Mouse (Mus musculus) liver, postnatal 0 days (tissue): Measurements from ENCODE around the gene Ffar2. TPM values are rescaled to one million over a fixed set of nuclear protein-coding genes. Genes with fewer than 3 reads are reported as not detected.

Experiments used
- ATAC-seq: fragments of 200-750 bp; cut with Nextera tagmentation; 2 replicates; pipeline ENCODE4 v1.8.0; 2017; ENCODE audit warnings: mild to moderate bottlenecking, moderate library complexity
- DNase-seq: peaks from one replicate; pipeline ENCODE4 v3.0.0-alpha.2; 2016
- H3K27ac ChIP-seq: fragments of 300-500 bp; sonication (generic); 2 replicates; pipeline ENCODE4 v1.5.1; 2014; ENCODE audit warnings: antibody characterized with exemption, moderate library complexity, mild to moderate bottlenecking, low read depth
- H3K27me3 ChIP-seq: fragments of 300-500 bp; sonication (generic); 2 replicates; pipeline ENCODE4 v1.6.1; 2014; ENCODE audit warnings: low read length, control low read depth, mixed read lengths; ENCODE audit not compliant: insufficient read depth
- H3K36me3 ChIP-seq: fragments of 300-500 bp; sonication (generic); replicated peaks from 2 replicates; pipeline ENCODE4 v1.6.1; 2014; ENCODE audit warnings: mild to moderate bottlenecking, control low read depth, low read length, moderate library complexity, mixed read lengths; ENCODE audit not compliant: insufficient read depth
- H3K4me1 ChIP-seq: fragments of 300-500 bp; sonication (generic); 2 replicates; pipeline ENCODE4 v1.6.1; 2014; ENCODE audit warnings: antibody characterized with exemption, mild to moderate bottlenecking, control low read depth; ENCODE audit not compliant: insufficient read depth
- H3K4me2 ChIP-seq: fragments of 300-500 bp; sonication (generic); 2 replicates; pipeline ENCODE4 v1.6.1; 2014; ENCODE audit warnings: low read depth, mild to moderate bottlenecking, low read length, moderate library complexity, mixed read lengths
- H3K4me3 ChIP-seq: fragments of 300-500 bp; sonication (generic); 2 replicates; pipeline ENCODE4 v1.5.1; 2014; ENCODE audit warnings: low read depth, low read length
- H3K9ac ChIP-seq: fragments of 300-500 bp; sonication (generic); replicated peaks from 2 replicates; pipeline ENCODE4 v1.6.1; 2014; ENCODE audit warnings: mild to moderate bottlenecking, moderate library complexity
- H3K9me3 ChIP-seq: fragments of 300-500 bp; sonication (generic); 2 replicates; pipeline ENCODE4 v1.6.1; 2016; ENCODE audit warnings: mild to moderate bottlenecking, control low read depth, low read length, mixed read lengths
- CTCF ChIP-seq: sonication (generic); IDR thresholded peaks from 2 replicates; pipeline ENCODE4 v1.5.1; 2016; ENCODE audit warnings: antibody characterized with exemption, low read depth
- EP300 ChIP-seq: IDR thresholded peaks from 2 replicates; pipeline ENCODE4 v1.6.1; 2016; ENCODE audit warnings: antibody characterized with exemption, low read depth, mild to moderate bottlenecking
- WGBS: fragments of 180-500 bp; shearing (Covaris S2); extraction: QIAGEN DNeasy Blood & Tissue Kit; methylation state at CpG from one replicate; pipeline ENCODE4 v1.1.7; 2014; ENCODE audit not compliant: insufficient replicate concordance; 5-methylcytosine and 5-hydroxymethylcytosine counted together
- polyA plus RNA-seq: library from polyadenylated mRNA; unstranded; fragments of >200 nt; fragmentation: Nextera tagmentation; extraction: Ambion mirVana; gene quantifications from 2 replicates; pipeline ENCODE4 v1.2.1, GENCODE M21; 2015

The Ffar2 gene
- polyA plus RNA-seq, 1 experiment from 2014 or later = 1.6 TPM

DNA sequence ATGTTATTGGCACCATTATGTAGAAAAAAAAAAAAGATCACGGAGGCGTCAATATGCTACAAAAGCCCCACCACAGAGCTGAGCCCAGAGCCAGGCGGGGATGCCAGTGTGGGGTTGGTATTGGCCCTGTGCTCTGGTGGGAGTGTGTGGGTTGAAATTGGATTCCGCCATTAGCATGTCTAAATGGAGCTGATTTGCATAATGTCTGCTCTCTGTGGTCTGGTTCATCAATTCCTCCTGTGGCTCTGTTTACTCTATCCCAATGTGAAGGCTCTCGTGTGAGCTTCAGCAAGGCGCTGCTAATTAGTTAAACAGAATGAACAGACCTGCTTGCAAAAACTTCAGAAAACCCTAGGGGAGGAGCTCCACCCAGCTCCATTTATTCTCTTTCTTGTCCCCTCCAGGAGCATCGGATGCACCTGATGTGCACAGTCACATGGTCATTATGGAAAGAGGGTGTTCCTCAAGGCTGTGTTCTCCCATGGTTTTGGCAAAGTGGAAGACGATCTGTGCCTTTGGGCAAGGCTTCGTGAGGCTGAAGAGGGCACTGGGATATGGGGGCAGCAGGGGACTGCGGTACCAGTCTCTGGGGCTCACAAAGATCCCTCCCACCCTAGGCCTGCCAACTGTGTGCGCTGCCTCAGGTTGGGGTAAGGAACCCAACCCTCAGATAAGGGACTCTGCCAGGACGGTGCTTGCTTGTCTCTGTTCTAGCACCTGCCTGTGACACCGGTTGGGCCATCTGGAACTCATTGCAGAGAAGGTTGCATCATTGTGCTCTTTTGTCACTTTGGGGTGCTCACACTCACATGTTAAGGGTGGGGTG is 37.6 kb downstream of the Ffar2 start:
- DNase-seq (no peak), ATAC-seq (no peak)
- no peak overlapping the region for H3K4me3 ChIP-seq
- no peaks in the 10 kb centered on the region for H3K9me3 ChIP-seq
- no peak overlapping the region for H3K9ac ChIP-seq
- H3K27me3 ChIP-seq = no peaks in the 10 kb centered on the region
- TF ChIP-seq EP300 (no peak), CTCF (no peak)
- H3K4me2 ChIP-seq = no peak overlapping the region
- no peak overlapping the region for H3K27ac ChIP-seq
- H3K4me1 ChIP-seq = no peaks in the 10 kb centered on the region
- no peaks in the 10 kb centered on the region for H3K36me3 ChIP-seq
- WGBS = 68% methylated on average over 13 of the region's 13 CpGs

DNA sequence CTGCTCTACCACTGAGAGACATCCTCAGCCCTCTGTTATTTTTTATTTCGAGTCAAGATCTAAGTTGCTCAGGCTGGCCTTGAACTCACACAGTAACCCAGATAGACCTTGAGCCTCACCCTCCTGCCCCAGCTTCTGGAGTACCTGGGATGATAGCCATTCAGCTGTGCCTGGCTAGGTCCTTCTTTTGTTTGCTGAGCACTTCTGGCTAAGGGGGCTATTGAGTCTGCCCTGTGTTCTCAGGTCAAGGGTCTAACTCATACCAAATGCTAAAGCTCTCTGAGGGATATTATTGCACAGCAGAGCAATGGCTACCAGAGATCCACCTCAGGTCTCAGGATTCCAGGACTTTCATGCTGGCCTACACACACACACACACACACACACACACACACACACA is 38.4 kb downstream of the Ffar2 start:
- ATAC-seq = no peak
- WGBS = 38% methylated on average over 1 of the region's 1 CpGs

GRCm38 (mm10) chr7:30782658-30783057 is 40.9 kb downstream of the Ffar2 start:
- Histone ChIP-seq H3K4me3 (no peak overlapping the region), H3K9ac (no peak overlapping the region), H3K27ac (no peak overlapping the region), H3K4me2 (no peak overlapping the region), H3K36me3 (no peaks in the 10 kb centered on the region), H3K4me1 (no peaks in the 10 kb centered on the region), H3K9me3 (no peaks in the 10 kb centered on the region), H3K27me3 (no peaks in the 10 kb centered on the region)
- DNase-seq (no peak), ATAC-seq (no peak)
- 66% methylated on average over 3 of the region's 3 CpGs for WGBS
- TF ChIP-seq EP300 = no peak

More for the DNA sequence above, 38.4 kb downstream of the Ffar2 start:
- H3K36me3 ChIP-seq = no peaks in the 10 kb centered on the region
- H3K4me3 ChIP-seq = no peak overlapping the region
- H3K4me1 ChIP-seq = no peaks in the 10 kb centered on the region
- DNase-seq = no peak
- no peaks in the 10 kb centered on the region for H3K27me3 ChIP-seq
- H3K27ac ChIP-seq = no peak overlapping the region
- no peaks in the 10 kb centered on the region for H3K9me3 ChIP-seq
- H3K4me2 ChIP-seq = no peak overlapping the region
- no peak overlapping the region for H3K9ac ChIP-seq
- TF ChIP-seq EP300 (no peak), CTCF (no peak)

- Histone ChIP-seq H3K9ac (no peak overlapping the region), H3K4me3 (no peak overlapping the region), H3K27ac (no peak overlapping the region), H3K27me3 (no peaks in the 10 kb centered on the region), H3K4me1 (no peaks in the 10 kb centered on the region), H3K9me3 (no peaks in the 10 kb centered on the region), H3K4me2 (no peak overlapping the region), H3K36me3 (no peaks in the 10 kb centered on the region)
- 46% methylated on average over 4 of the region's 4 CpGs for WGBS
- DNase-seq (no peak), ATAC-seq (no peak)
- TF ChIP-seq CTCF (peak; percentile 74), EP300 (no peak)
These were observed 41.8 kb downstream of the Ffar2 start for GRCm38 (mm10) chr7:30781792-30782191.

- no peaks in the 10 kb centered on the region for H3K27me3 ChIP-seq
- 50% methylated on average over 1 of the region's 1 CpGs for WGBS
- H3K4me1 ChIP-seq = no peaks in the 10 kb centered on the region
- DNase-seq (no peak), ATAC-seq (no peak)
- no peaks in the 10 kb centered on the region for H3K36me3 ChIP-seq
- no peaks in the 10 kb centered on the region for H3K9me3 ChIP-seq
- no peak overlapping the region for H3K4me3 ChIP-seq
- no peak overlapping the region for H3K27ac ChIP-seq
- no peak overlapping the region for H3K9ac ChIP-seq
- H3K4me2 ChIP-seq = no peak overlapping the region
- no peak for TF ChIP-seq EP300
These were observed 45.7 kb downstream of the Ffar2 start for GRCm38 (mm10) chr7:30777911-30778310.

DNA sequence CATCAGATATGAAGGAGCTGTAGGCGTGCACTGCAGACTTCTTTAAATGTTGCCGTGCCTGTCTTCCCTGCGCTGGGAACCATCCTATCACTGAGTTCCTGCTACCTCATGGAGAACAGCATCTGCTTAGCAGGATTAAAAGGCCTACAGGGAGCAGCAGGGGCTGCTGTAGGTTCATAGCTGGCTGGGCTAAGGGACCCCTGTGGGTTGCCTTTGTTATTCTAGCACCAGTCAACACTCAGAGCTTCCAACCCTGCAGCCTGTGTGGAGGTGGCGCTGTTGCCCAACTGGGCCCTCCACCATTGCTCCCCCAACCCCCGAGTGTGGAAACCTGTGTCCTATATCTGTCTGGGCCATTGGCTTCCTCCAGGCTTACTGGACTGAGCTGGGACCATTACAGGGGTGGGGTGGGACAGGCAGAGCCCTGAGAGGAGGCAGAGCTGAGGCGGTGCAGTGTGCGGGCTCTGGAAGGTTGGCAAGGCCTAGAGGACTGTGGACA is 46.4 kb downstream of the Ffar2 start:
- Histone ChIP-seq H3K9ac (no peak overlapping the region), H3K9me3 (no peaks in the 10 kb centered on the region), H3K27ac (no peak overlapping the region), H3K4me1 (no peaks in the 10 kb centered on the region), H3K4me2 (no peak overlapping the region), H3K4me3 (no peak overlapping the region), H3K36me3 (no peaks in the 10 kb centered on the region), H3K27me3 (no peaks in the 10 kb centered on the region)
- ATAC-seq (no peak), DNase-seq (no peak)
- WGBS = 65% methylated on average over 7 of the region's 7 CpGs
- TF ChIP-seq CTCF = no peak
- TF ChIP-seq EP300 = no peak
